Mouse (Mus musculus) olfactory bulb, adult 2 months (tissue): ENCODE measurements around the gene Hk1. TPM values are rescaled to one million over a fixed set of nuclear protein-coding genes. Genes with fewer than 3 reads are reported as not detected.

Source experiments
- H3K27ac ChIP-seq: fragments of 200-500 bp; 2 replicates; pipeline ENCODE4 v1.5.1; 2012; ENCODE audit warnings: low read depth, low read length; ENCODE audit not compliant: insufficient read depth
- H3K4me1 ChIP-seq: fragments of 200-500 bp; 2 replicates; pipeline ENCODE4 v1.6.1; 2012; ENCODE audit warnings: low read length; ENCODE audit not compliant: control insufficient read depth, insufficient read depth
- H3K4me3 ChIP-seq: fragments of 200-500 bp; 2 replicates; pipeline ENCODE4 v1.5.1; 2012; ENCODE audit warnings: mild to moderate bottlenecking, low read depth, low read length, moderate library complexity; ENCODE audit not compliant: insufficient read depth
- CTCF ChIP-seq: fragments of 200-500 bp; IDR thresholded peaks from 2 replicates; pipeline ENCODE4 v1.5.1; 2012; ENCODE audit warnings: low read depth, mild to moderate bottlenecking, low read length, moderate library complexity; ENCODE audit not compliant: insufficient read depth
- POLR2A ChIP-seq: fragments of 200-500 bp; IDR thresholded peaks from 2 replicates; pipeline ENCODE4 v1.6.1; 2012; ENCODE audit warnings: mild to moderate bottlenecking, low read depth, low read length, moderate library complexity; ENCODE audit not compliant: insufficient read depth
- WGBS: fragments of 180-500 bp; shearing (Covaris S2); methylation state at CpG from one replicate; pipeline ENCODE4 v1.1.7; 2018; 5-methylcytosine and 5-hydroxymethylcytosine counted together
- polyA plus RNA-seq: library from polyadenylated mRNA; stranded (reverse); fragments of >200 nt; gene quantifications from 2 replicates; pipeline ENCODE4 v1.2.4, GENCODE M21; 2012; ENCODE audit warnings: low replicate concordance; ENCODE audit not compliant: missing spikeins, insufficient read depth, insufficient read length

Hk1 gene
- polyA plus RNA-seq, 1 experiment = 296 TPM

DNA sequence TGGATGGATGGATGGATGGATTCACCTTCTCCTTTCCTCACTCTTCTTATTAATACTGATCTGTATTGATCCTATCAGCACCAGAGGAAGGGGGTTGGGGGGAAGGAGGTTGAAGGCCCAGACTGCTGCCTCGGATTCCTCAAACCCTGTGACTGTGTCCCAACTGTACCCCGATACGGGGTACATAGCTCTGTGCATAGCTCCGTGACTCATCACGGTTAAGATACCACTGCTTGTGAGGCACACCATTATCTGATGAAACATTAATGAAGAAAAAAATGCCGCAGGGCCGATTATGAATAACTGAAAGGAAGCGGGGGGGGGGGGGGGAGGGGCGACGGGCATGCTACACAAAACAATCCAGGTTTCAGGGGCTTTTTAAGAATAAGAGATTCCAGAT, 66.6 kb downstream of the Hk1 start:
- H3K27ac ChIP-seq = no peak overlapping the region
- whole genome bisulfite sequencing = 63% methylated on average over 10 of the region's 10 CpGs
- peaks cover 16% of the 10 kb centered on the region for H3K4me1 ChIP-seq
- TF ChIP-seq POLR2A = no peak
- no peak for TF ChIP-seq CTCF
- H3K4me3 ChIP-seq = no peak overlapping the region

DNA sequence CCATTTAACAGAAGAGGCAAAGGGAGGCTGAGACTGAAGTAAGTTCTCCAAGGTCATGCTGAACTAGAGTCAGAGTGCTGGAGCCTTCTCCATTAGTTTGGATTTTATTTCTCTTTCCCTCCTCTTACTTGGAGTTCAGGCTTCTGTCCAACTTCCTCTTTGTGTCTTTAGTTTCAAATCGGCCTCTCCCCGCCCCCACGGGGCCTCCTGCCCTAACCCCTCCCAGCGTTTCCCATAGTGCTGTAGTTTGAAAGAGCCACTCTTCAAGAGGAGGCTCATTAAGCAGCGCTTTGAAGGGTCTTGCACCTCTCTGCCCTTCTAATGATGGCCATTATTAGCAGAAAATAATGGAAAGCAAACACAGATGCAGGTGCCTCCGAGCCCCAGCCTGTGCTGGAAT, 68.2 kb downstream of the Hk1 start:
- no peak overlapping the region for H3K27ac ChIP-seq
- no peak for TF ChIP-seq CTCF
- TF ChIP-seq POLR2A = no peak
- H3K4me3 ChIP-seq = no peak overlapping the region
- WGBS = 23% methylated on average over 6 of the region's 6 CpGs
- peaks cover 15% of the 10 kb centered on the region for H3K4me1 ChIP-seq

DNA sequence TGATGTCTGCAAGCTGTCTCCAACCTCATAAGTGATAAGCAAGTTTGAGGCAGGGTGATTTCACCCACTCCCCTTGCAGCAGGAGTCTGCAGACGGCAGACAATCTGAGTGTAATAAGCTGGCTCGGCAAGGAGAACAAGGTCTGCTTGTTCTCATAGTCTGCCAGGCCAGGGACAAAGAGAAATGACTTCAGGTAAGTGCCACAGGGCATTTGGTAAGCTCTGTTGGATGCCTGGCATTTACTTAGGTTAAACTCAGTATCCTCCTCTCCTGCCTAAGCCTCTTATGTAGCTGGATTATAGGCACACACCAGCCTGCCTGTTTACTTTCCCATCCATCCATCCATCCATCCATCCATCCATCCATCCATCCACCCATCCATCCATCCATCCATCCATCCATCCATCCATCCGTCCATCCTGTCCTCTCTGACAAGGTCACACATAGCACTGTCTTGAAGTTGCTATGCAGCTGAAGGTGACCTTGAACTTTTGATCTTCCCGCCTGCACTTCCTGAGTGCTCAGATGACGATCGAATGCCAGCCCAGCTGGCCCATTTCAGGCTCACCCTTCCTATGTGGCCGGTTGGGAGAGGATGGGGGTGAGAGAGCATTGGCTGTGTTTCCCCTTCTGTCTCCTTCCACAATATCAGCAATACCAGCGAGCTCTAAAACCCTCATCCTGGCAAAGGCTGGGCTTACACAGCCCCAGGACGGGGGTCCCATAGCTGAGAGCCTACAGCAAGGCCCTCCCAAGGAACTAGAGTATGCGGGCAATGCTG, 69.3 kb downstream of the Hk1 start:
- Histone ChIP-seq H3K27ac (no peak overlapping the region), H3K4me1 (peaks cover 15% of the 10 kb centered on the region), H3K4me3 (no peak overlapping the region)
- TF ChIP-seq CTCF (no peak), POLR2A (no peak)
- WGBS = 85% methylated on average over 10 of the region's 10 CpGs

- Histone ChIP-seq H3K4me3 (no peak overlapping the region), H3K4me1 (peaks cover 15% of the 10 kb centered on the region), H3K27ac (no peak overlapping the region)
- WGBS = 91% methylated on average over 5 of the region's 5 CpGs
- TF ChIP-seq CTCF (no peak), POLR2A (no peak)
Observed at GRCm38 (mm10) chr10:62309593-62309992, 70.1 kb downstream of the Hk1 start.

- TF ChIP-seq POLR2A (no peak), CTCF (no peak)
- WGBS = 91% methylated on average over 11 of the region's 11 CpGs
- no peak overlapping the region for H3K4me3 ChIP-seq
- H3K27ac ChIP-seq = no peak overlapping the region
- H3K4me1 ChIP-seq = peaks cover 14% of the 10 kb centered on the region
Observed at GRCm38 (mm10) chr10:62308896-62309491, 70.7 kb downstream of the Hk1 start.

DNA sequence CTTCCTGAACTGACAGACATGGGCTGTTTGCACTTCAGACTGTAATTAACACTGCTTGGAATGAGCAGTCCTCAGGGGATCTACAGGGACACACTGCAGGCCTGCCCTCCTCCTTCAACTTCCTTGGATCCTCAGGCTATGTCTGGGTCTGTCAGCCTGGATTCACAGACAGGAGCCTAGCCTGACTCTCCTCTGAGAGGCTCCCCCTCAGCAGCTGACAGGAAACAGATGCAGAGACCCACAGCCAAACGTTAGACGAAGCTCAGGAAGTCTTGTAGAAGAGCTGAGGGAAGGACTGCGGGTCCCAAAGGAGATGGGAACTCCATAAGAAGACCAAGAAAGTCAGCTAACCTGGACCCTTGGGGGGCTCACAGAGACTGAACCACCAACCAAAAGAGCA, 73.2 kb downstream of the Hk1 start:
- no peak overlapping the region for H3K4me3 ChIP-seq
- H3K4me1 ChIP-seq = peaks cover 6% of the 10 kb centered on the region; the same call in 1 of the 2 replicates
- TF ChIP-seq CTCF (no peak), POLR2A (no peak)
- no peak overlapping the region for H3K27ac ChIP-seq
- WGBS = 60% methylated on average over 3 of the region's 3 CpGs

DNA sequence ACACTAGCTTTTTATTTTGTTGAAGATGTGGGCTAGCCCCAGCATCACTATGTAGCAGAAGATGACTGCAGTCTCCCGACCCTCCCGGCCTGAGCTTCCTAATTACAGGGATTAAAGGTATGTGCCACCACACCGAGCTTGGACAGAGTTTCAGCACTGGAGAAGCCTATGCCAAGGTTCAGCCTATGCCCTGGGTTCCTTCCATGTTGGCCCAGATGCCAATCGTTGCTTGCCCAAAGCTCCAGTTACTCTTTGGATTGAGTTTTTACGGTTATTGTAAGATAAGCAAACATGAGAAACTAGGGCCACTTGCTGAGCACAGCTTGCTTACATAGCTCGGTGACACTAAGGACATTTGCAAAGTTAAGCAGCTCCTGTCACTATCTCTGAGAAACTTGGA, 74.6 kb downstream of the Hk1 start:
- H3K4me3 ChIP-seq = no peak overlapping the region
- TF ChIP-seq CTCF (no peak), POLR2A (no peak)
- 81% methylated on average over 6 of the region's 6 CpGs for WGBS
- H3K4me1 ChIP-seq = peaks cover 14% of the 10 kb centered on the region
- H3K27ac ChIP-seq = no peak overlapping the region

DNA sequence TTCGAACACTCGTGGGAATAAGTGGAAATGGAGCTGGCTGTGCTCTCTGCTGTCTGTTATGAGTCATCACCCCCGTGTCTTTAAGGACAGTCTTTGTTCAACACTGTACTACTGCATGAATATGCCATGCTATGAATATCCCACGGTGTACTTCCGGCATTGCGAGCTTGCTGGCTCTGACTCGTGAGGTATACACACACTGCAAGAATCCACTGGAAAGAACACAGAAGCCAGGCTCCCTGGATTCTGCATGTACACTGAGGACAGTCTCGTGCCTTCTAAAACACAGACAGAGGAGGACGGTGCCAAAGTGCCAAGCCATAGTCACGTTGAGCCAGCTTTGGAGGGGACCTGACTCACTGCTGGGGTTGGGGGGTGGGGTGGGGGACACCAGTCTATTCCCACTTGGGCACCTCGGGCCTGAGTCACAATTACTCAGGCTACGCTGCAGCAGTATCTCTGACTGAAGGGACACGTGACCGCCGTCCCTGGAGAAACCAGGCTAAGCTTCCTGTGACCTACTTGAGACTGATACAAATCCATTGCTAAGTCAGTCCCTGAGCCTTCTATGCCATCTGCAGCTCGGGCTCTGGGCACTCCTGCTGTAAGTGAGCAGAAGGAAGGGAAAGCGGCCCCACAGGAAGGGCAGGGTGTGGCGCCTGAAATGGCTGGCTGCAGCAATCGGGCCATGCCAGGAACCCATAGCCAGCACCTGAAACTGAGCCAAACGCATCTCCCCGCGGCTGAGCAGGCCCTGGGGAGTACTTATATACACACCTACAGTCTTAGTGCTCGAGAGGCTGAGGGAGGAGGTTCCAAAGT, 79.5 kb downstream of the Hk1 start:
- WGBS = 42% methylated on average over 23 of the region's 23 CpGs
- Histone ChIP-seq H3K27ac (peak overlapping the region; percentile 65), H3K4me1 (peaks cover 20% of the 10 kb centered on the region), H3K4me3 (no peak overlapping the region)
- no peak for TF ChIP-seq CTCF
- no peak for TF ChIP-seq POLR2A

DNA sequence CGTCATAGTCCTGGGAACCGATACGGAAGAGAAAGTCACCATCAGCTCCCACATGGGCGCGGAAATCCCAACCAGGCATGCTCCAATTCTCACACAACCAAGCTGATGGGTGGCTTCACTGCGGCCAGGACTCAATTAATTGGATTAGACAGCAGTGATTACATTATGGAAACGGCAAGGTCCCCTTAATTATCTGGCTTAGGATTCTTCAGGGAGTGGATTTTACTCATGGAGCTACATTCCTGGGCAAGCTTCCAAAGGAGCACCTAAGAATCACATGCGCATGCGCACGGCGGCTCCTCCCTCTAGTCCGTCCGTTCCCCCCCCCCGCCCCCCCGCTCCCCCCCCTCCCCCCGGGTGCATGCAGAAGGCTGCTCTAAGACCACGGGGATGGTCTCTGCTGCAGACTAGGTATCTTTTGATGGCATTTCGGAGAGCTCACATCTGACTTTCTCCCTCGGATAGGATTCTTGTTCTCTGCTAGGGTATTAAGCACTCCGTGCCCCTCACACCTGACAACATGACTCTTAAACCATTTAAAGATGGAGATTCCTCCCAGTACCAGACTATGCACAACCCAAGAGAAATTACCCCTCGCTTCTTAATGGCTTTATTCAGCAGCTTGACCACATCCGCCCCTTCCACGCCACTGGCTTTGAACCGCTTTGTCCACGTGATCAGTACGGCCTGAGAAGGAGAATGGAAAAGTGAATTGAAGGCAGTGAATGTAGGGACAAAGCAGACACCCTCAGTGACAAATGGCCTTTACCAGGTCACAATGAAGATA, 83.4 kb downstream of the Hk1 start:
- WGBS = 63% methylated on average over 22 of the region's 26 CpGs
- H3K4me1 ChIP-seq = peaks cover 19% of the 10 kb centered on the region
- TF ChIP-seq CTCF (no peak), POLR2A (no peak)
- no peak overlapping the region for H3K4me3 ChIP-seq
- no peak overlapping the region for H3K27ac ChIP-seq
